Mouse (Mus musculus): ENCODE data around the gene Vdac2.

The Vdac2 gene

GRCm38 (mm10) chr14:21851996-21852791 is 27.2 kb downstream of the Vdac2 start:
- DNase-seq (ENCODE audit: low spot score in 2 of 2), result no peak

DNA sequence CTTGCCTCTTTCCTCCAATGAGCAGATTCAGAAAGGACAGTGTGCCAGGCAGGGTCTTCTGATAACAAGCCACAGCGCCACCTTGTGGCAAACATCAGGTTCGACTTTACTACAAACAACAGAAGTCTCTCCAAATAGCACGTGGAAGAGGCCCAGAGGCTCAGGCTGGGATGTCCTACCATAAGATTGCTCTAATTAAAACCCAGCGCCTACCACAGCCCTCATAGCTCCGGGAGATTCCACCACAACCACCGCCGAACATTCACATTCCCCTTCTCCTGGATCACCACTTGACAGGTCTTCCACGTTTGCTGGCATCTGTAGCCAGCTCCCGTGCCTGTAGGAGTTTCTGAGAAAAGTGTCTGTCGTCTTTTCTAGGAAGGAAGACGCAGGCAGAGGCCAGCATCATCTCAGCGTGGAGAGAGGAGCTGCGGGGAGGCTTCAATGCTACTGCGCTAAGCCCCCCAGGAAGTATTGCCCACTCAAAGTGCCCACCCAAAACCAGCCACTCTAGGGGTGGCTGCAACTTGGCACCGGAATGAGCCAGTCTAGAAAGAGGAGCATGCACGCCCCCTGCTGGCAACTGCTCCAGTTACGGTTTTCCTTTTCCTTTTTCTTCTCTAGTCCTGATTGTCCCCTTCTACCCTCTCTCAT is 28.5 kb downstream of the Vdac2 start:
- DNase-seq (ENCODE audit: low spot score in 2 of 2), result peak in 1 of 2 experiments; percentile 68

- no peak for DNase-seq (ENCODE audit: low spot score in 2 of 2)
Measured at GRCm38 (mm10) chr14:21854271-21854670, 29.2 kb downstream of the Vdac2 start.

- DNase-seq (ENCODE audit: low spot score in 2 of 2), result no peak
Measured at GRCm38 (mm10) chr14:21855961-21856360, 30.9 kb downstream of the Vdac2 start.

DNA sequence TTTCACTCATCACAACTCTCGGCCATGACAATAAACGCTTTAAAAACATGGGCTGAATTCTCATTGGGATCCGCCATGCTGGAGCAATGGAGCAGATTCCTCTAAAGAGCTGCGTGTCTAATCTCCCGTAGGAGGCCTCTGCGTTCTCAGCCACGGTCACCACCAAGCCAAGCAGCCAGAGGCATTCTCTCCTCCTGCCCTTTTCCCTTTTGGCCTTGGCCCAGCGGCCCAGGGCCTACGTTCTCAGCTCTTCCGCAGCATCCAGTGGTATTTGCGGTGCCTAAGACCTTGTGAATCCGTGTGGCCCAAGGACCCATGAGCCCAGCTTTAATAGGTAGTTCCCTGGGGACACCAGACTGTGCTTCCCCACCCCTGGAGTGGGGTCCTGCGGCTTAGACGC is 31.8 kb downstream of the Vdac2 start:
- DNase-seq (ENCODE audit: low spot score in 2 of 2), result no peak

GRCm38 (mm10) chr14:21866291-21866690 is 41.3 kb downstream of the Vdac2 start:
- DNase-seq (ENCODE audit: low spot score in 2 of 2), result no peak

DNA sequence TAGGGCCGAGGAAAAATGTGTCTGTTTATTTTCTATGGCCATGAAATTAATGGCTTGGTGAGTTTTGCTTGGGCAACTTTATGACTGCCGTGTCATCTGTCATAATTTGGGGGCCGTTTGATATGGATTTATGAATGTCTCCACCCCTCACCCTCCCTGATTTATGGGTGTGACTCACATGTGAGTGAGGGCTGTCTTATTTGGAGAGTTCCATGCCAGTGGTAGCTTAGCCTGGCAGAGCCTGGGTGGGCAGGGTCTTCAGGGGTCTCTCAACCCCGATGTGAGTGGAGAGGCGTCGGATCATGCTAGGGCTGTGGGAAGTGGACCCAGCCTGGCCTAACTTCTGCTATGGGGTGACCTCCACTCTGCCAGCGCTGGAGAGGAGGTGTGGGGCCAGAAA is 41.8 kb downstream of the Vdac2 start:
- no peak for DNase-seq (ENCODE audit: low spot score in 2 of 2)

DNA sequence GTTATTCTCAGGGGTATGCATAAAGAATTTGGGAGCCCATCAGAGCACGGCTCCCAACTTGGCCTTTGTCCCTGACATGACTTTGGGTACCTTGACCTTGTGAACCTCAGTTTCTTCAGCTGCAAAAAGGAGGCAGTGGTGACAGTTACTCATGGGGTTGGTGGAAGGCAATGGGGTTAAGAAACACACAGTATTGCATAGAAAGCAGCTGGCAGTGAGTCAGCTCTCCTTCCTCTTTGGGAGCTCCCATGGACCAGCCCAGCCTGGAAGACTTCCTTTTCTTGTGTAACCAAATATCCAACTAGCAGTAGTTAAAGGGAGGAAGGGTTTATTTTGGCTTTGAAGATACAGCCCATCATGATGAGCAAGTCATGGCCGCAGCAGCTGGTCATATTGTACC is 65.4 kb downstream of the Vdac2 start:
- no peak for DNase-seq (ENCODE audit: low spot score in 2 of 2)

DNA sequence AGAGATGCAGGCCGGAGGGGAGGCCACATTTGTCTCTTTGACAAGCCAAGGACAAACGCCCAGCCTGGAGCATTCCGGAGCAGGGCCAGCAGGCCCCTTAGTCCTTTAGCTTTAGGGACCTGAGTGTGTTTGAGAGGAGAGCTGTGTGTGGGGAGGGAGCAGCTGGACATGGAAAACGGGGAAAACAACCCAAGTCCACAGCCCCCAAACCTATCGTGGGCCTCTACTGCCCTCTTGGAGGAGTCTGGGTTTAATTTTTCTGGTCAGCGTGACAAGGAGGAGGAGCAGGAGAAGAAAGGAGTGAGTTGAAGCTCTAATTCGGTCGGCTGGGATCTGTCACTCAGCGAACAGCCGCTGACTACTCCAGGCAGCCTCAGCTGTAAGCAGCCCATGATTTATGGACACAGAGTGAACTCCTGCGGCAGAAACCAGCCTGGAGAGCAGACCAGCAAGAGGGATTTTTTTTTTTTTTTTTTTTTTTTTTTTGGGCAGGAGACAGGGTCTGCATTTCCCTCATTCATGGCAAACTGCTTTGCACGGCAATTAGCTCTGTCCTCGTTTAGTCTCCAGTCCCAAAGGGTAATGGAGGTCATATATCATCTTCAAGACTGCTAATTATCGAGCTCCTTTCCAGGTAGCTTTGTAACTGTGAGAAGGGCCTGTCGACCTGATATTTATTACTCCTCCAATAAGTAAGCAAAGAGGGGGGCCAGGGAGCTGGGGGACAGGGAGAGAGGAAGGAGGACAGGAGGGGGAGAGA is 66.7 kb downstream of the Vdac2 start:
- no peak for DNase-seq (ENCODE audit: low spot score in 2 of 2)

DNA sequence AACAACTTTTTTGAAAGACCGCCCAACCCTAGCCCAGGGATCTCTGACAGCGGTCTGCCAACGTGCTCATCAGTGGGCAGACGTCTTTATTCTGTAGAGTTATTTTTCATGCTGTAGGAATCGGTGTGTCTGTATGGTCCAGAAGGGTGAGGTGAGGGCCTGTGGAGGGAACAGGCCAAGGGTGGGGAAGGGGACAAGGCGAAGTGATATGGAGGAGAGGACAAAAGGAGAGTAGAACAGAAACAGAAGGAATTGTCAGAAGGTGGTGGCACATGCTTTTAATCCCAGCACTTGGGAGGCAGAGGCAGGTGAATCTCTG is 67.3 kb downstream of the Vdac2 start:
- DNase-seq (ENCODE audit: low spot score in 2 of 2), result no peak
